Mouse (Mus musculus): Measurements from ENCODE around the gene Rpl5.

DNA sequence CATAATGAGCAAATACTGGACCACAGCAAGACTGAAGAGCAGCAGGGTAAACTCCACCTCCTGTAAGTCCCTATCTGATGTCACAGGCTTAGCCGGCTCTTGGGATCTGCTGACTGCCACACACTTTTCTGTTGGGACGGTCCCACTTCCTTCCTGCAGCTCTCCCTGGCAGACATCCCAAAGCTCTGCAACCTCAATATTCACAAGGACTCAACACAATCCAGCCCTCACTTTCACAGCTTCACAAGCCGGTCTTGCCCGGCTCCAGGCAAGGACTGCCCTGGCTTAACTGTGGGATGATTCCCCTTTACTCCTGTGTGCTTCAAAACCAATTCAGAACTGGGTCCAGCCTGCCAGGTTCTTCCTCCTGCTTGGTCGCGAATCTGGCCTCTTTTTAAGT lies 46.5 kb upstream of the Rpl5 start:
- TF ChIP-seq CTCF (IDR thresholded peaks at IDR 0.05): no peak
- no peak for TF ChIP-seq EP300 (IDR thresholded peaks at IDR 0.05)

Data from lung, postnatal 0 days (tissue).